Mouse (Mus musculus) heart, embryonic 15.5 days (tissue): ENCODE measurements around the gene Olfr93. TPM values are rescaled to one million over a fixed set of nuclear protein-coding genes. Genes with fewer than 3 reads are reported as not detected.
"Not testable (repeated sequence)": the region's sequence is repeated elsewhere in the genome, so short reads cannot be mapped to it uniquely, and the experiment has no call there.

Experiments
- ATAC-seq: fragments of 200-750 bp; cut with Nextera tagmentation; replicated peaks from 2 replicates; pipeline ENCODE4 v1.8.0; 2017; ENCODE audit warnings: low read depth, moderate TSS enrichment; ENCODE audit not compliant: insufficient number of reproducible peaks, insufficient read depth, low FRiP score
- H3K27ac ChIP-seq: fragments of 300-500 bp; sonication (generic); 2 replicates; pipeline ENCODE4 v1.5.1; 2015; ENCODE audit warnings: mild to moderate bottlenecking, inconsistent platforms
- H3K27me3 ChIP-seq: fragments of 300-500 bp; sonication (generic); 2 replicates; pipeline ENCODE4 v1.6.1; 2015; ENCODE audit warnings: inconsistent platforms
- H3K36me3 ChIP-seq: fragments of 300-500 bp; sonication (generic); 2 replicates; pipeline ENCODE4 v1.6.1; 2015; ENCODE audit warnings: mild to moderate bottlenecking, inconsistent platforms
- H3K4me1 ChIP-seq: fragments of 300-500 bp; sonication (generic); replicated peaks from 2 replicates; pipeline ENCODE4 v1.6.1; 2015; ENCODE audit warnings: inconsistent platforms
- H3K4me2 ChIP-seq: fragments of 300-500 bp; sonication (generic); 2 replicates; pipeline ENCODE4 v1.6.1; 2015; ENCODE audit warnings: inconsistent platforms, mild to moderate bottlenecking, moderate library complexity
- H3K4me3 ChIP-seq: fragments of 300-500 bp; sonication (generic); 2 replicates; pipeline ENCODE4 v1.5.1; 2015; ENCODE audit warnings: mild to moderate bottlenecking, inconsistent platforms
- H3K9ac ChIP-seq: fragments of 300-500 bp; sonication (generic); 2 replicates; pipeline ENCODE4 v1.6.1; 2015; ENCODE audit warnings: mild to moderate bottlenecking, inconsistent platforms
- H3K9me3 ChIP-seq: fragments of 300-500 bp; sonication (generic); replicated peaks from 2 replicates; pipeline ENCODE4 v1.6.1; 2016; ENCODE audit warnings: inconsistent platforms
- WGBS: fragments of 180-500 bp; shearing (Covaris S2); methylation state at CpG from one replicate; pipeline ENCODE4 v1.1.7; 2015; ENCODE audit warnings: mixed read lengths; 5-methylcytosine and 5-hydroxymethylcytosine counted together
- polyA plus RNA-seq: library from polyadenylated mRNA; unstranded; fragments of >200 nt; fragmentation: Nextera tagmentation; extraction: Ambion mirVana; gene quantifications from 2 replicates; pipeline ENCODE4 v1.2.1, GENCODE M21; 2015

Gene Olfr93
- polyA plus RNA-seq = not detected in 2 replicates

GRCm38 (mm10) chr17:37161394-37161793 lies at the start of gene Olfr93:
Gene Olfr93 (minus strand): TSS chr17:37161494.
- no peaks in the 10 kb centered on the region for H3K27me3 ChIP-seq
- no peak within 1 kb of the TSS for H3K9ac ChIP-seq
- H3K4me2 ChIP-seq = no peak within 1 kb of the TSS
- ATAC-seq = no peak
- H3K36me3 ChIP-seq = no peaks in the 10 kb centered on the region
- no peak within 1 kb of the TSS for H3K4me3 ChIP-seq
- no peaks in the 10 kb centered on the region for H3K4me1 ChIP-seq
- no peak within 1 kb of the TSS for H3K27ac ChIP-seq
- no peaks in the 10 kb centered on the region for H3K9me3 ChIP-seq

- H3K27ac ChIP-seq = no peak overlapping the region
- no peaks in the 10 kb centered on the region for H3K4me1 ChIP-seq
- no peaks in the 10 kb centered on the region for H3K36me3 ChIP-seq
- H3K4me3 ChIP-seq = no peak overlapping the region
- ATAC-seq = no peak
- 30% methylated on average over 3 of the region's 3 CpGs for WGBS
- H3K27me3 ChIP-seq = peaks cover 17% of the 10 kb centered on the region
- H3K9ac ChIP-seq = no peak overlapping the region
- H3K9me3 ChIP-seq = no peaks in the 10 kb centered on the region
- H3K4me2 ChIP-seq = no peak overlapping the region
These were observed 42.6 kb upstream of the Olfr93 start for GRCm38 (mm10) chr17:37203917-37204236.

GRCm38 (mm10) chr17:37203206-37203916 lies 42.1 kb upstream of the Olfr93 start:
- ATAC-seq = peak; percentile 22; the same call in 1 of the 2 replicates
- Histone ChIP-seq H3K4me2 (no peak overlapping the region), H3K27me3 (peaks cover 23% of the 10 kb centered on the region), H3K4me1 (no peaks in the 10 kb centered on the region), H3K9ac (no peak overlapping the region), H3K9me3 (no peaks in the 10 kb centered on the region), H3K36me3 (no peaks in the 10 kb centered on the region), H3K4me3 (no peak overlapping the region), H3K27ac (no peak overlapping the region)
- 0% methylated on average over 4 of the region's 4 CpGs for WGBS

GRCm38 (mm10) chr17:37200894-37201293 lies 39.6 kb upstream of the Olfr93 start, which contains the start of gene Olfr94:
Gene Olfr94 (minus strand): TSS chr17:37200994.
- Histone ChIP-seq H3K27ac (no peak within 1 kb of the TSS), H3K4me3 (no peak within 1 kb of the TSS), H3K36me3 (no peaks in the 10 kb centered on the region), H3K9ac (no peak within 1 kb of the TSS), H3K27me3 (peaks cover 43% of the 10 kb centered on the region), H3K9me3 (no peaks in the 10 kb centered on the region), H3K4me2 (no peak within 1 kb of the TSS), H3K4me1 (peaks cover 11% of the 10 kb centered on the region)
- no peak for ATAC-seq
- WGBS = 78% methylated on average over 2 of the region's 2 CpGs

- Histone ChIP-seq H3K27me3 (peaks cover 55% of the 10 kb centered on the region), H3K4me3 (peak overlapping the region; percentile 55), H3K9me3 (no peaks in the 10 kb centered on the region), H3K9ac (peak overlapping the region; percentile 33), H3K4me2 (peak overlapping the region; percentile 93), H3K4me1 (peaks cover 11% of the 10 kb centered on the region), H3K27ac (no peak overlapping the region), H3K36me3 (no peaks in the 10 kb centered on the region)
- under 1% methylated on average over 73 of the region's 77 CpGs for whole genome bisulfite sequencing
- 0 out of 2 replicates have a peak, but pooled peaks have one; percentile 22 for ATAC-seq
These were observed 35.8 kb upstream of the Olfr93 start for GRCm38 (mm10) chr17:37196845-37197724.

- H3K27ac ChIP-seq = no peak overlapping the region
- no peaks in the 10 kb centered on the region for H3K9me3 ChIP-seq
- H3K4me3 ChIP-seq = no peak overlapping the region
- H3K27me3 ChIP-seq = peaks cover 48% of the 10 kb centered on the region
- ATAC-seq = no peak
- H3K9ac ChIP-seq = no peak overlapping the region
- H3K36me3 ChIP-seq = no peaks in the 10 kb centered on the region
- H3K4me1 ChIP-seq = peaks cover 11% of the 10 kb centered on the region
- 81% methylated on average over 5 of the region's 5 CpGs for WGBS
- H3K4me2 ChIP-seq = no peak overlapping the region
These were observed 33.5 kb upstream of the Olfr93 start for GRCm38 (mm10) chr17:37194782-37195181.

GRCm38 (mm10) chr17:37193656-37194055 lies 32.4 kb upstream of the Olfr93 start, which contains the start of gene Ubd:
Gene Ubd (plus strand): TSS chr17:37193892.
- WGBS = 80% methylated on average over 2 of the region's 2 CpGs
- Histone ChIP-seq H3K9me3 (no peaks in the 10 kb centered on the region), H3K4me1 (peaks cover 11% of the 10 kb centered on the region), H3K27me3 (peaks cover 40% of the 10 kb centered on the region), H3K27ac (no peak within 1 kb of the TSS), H3K4me3 (no peak within 1 kb of the TSS), H3K36me3 (no peaks in the 10 kb centered on the region), H3K4me2 (no peak within 1 kb of the TSS), H3K9ac (no peak within 1 kb of the TSS)
- no peak for ATAC-seq

GRCm38 (mm10) chr17:37193032-37193431 lies 31.7 kb upstream of the Olfr93 start:
- H3K36me3 ChIP-seq = no peaks in the 10 kb centered on the region
- H3K9ac ChIP-seq = no peak overlapping the region
- no peaks in the 10 kb centered on the region for H3K9me3 ChIP-seq
- ATAC-seq = no peak
- no peak overlapping the region for H3K27ac ChIP-seq
- H3K4me3 ChIP-seq = no peak overlapping the region
- H3K27me3 ChIP-seq = peaks cover 33% of the 10 kb centered on the region
- peaks cover 11% of the 10 kb centered on the region for H3K4me1 ChIP-seq
- H3K4me2 ChIP-seq = no peak overlapping the region

GRCm38 (mm10) chr17:37190711-37191110 lies 29.4 kb upstream of the Olfr93 start:
- Histone ChIP-seq H3K36me3 (no peaks in the 10 kb centered on the region), H3K9me3 (no peaks in the 10 kb centered on the region), H3K4me3 (no peak overlapping the region), H3K4me1 (no peaks in the 10 kb centered on the region), H3K27me3 (peaks cover 10% of the 10 kb centered on the region), H3K27ac (no peak overlapping the region), H3K9ac (no peak overlapping the region), H3K4me2 (no peak overlapping the region)
- 30% methylated on average over 2 of the region's 2 CpGs for whole genome bisulfite sequencing
- ATAC-seq = no peak

- no peak overlapping the region for H3K27ac ChIP-seq
- H3K4me1 ChIP-seq = no peaks in the 10 kb centered on the region
- no peaks in the 10 kb centered on the region for H3K27me3 ChIP-seq
- WGBS = 28% methylated on average over 6 of the region's 6 CpGs
- H3K36me3 ChIP-seq = no peaks in the 10 kb centered on the region
- no peak for ATAC-seq
- no peak overlapping the region for H3K4me2 ChIP-seq
- H3K4me3 ChIP-seq = no peak overlapping the region
- no peak overlapping the region for H3K9ac ChIP-seq
- no peaks in the 10 kb centered on the region for H3K9me3 ChIP-seq
These were observed 24.2 kb upstream of the Olfr93 start for GRCm38 (mm10) chr17:37185474-37185873.

- H3K36me3 ChIP-seq, H3K27me3 ChIP-seq, H3K9me3 ChIP-seq, ATAC-seq, H3K4me2 ChIP-seq, H3K27ac ChIP-seq, H3K4me3 ChIP-seq, H3K4me1 ChIP-seq, H3K9ac ChIP-seq: not testable (repeated sequence)
- WGBS = 67% methylated on average over 4 of the region's 4 CpGs
These were observed 29.9 kb downstream of the Olfr93 start for GRCm38 (mm10) chr17:37131366-37131765.
